Mouse (Mus musculus): Measurements from ENCODE around the gene Npas3.
"Not testable (repeated sequence)": the region's sequence is repeated elsewhere in the genome, so short reads cannot be mapped to it uniquely, and the experiment has no call there.

Gene Npas3

GRCm38 (mm10) chr12:53248101-53248727 lies at the start of gene Npas3:
Npas3 (plus strand) TSS chr12:53248677.
- DNase-seq (ENCODE audit: low spot score in 2 of 2): no peak

GRCm38 (mm10) chr12:53217141-53217540 lies 31.3 kb upstream of the Npas3 start:
- DNase-seq (ENCODE audit: low spot score in 2 of 2): no peak

- no peak for DNase-seq (ENCODE audit: low spot score in 2 of 2)
Measured at GRCm38 (mm10) chr12:53222742-53223141, 25.7 kb upstream of the Npas3 start.

- no peak for DNase-seq (ENCODE audit: low spot score in 2 of 2)
Measured at GRCm38 (mm10) chr12:53227356-53227755, 21.1 kb upstream of the Npas3 start.

GRCm38 (mm10) chr12:53229419-53229818 lies 19.1 kb upstream of the Npas3 start:
- DNase-seq (ENCODE audit: low spot score in 2 of 2): no peak

GRCm38 (mm10) chr12:53246181-53246580 lies 2.3 kb upstream of the Npas3 start:
- no peak for DNase-seq (ENCODE audit: low spot score in 2 of 2)

- DNase-seq (ENCODE audit: low spot score in 2 of 2): no peak
Measured at GRCm38 (mm10) chr12:53246581-53247490, 1.6 kb upstream of the Npas3 start.

GRCm38 (mm10) chr12:53247491-53248035 lies 914 bp upstream of the Npas3 start:
- DNase-seq (ENCODE audit: low spot score in 2 of 2): no peak

DNA sequence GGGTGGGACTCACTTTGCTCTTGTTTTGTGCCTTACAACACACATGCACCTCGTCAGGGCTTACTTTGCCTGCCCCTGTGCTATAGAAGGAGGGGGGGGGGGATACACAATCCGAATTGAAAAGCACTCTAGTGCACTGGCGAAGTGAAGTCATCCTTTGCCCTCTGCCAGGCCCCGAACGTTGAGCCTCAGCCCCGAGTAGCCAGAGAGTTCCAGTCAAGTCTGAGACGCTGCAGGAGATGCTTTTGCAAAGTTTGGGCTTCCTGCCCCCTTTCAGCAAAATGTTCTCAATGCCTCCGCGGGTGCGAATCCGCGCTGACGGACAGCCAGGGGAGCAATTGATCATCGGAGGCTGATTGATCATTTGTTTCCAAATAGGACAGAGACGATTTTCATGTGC lies 319 bp downstream of the Npas3 start:
- no peak for DNase-seq (ENCODE audit: low spot score in 2 of 2)

- DNase-seq (ENCODE audit: low spot score in 2 of 2): no peak
Measured at GRCm38 (mm10) chr12:53251701-53252181, 3.3 kb downstream of the Npas3 start.

- no peak for DNase-seq (ENCODE audit: low spot score in 2 of 2)
Measured at GRCm38 (mm10) chr12:53252213-53252571, 3.7 kb downstream of the Npas3 start.

GRCm38 (mm10) chr12:53252572-53253422 lies 4.3 kb downstream of the Npas3 start:
- DNase-seq (ENCODE audit: low spot score in 2 of 2): no peak

DNA sequence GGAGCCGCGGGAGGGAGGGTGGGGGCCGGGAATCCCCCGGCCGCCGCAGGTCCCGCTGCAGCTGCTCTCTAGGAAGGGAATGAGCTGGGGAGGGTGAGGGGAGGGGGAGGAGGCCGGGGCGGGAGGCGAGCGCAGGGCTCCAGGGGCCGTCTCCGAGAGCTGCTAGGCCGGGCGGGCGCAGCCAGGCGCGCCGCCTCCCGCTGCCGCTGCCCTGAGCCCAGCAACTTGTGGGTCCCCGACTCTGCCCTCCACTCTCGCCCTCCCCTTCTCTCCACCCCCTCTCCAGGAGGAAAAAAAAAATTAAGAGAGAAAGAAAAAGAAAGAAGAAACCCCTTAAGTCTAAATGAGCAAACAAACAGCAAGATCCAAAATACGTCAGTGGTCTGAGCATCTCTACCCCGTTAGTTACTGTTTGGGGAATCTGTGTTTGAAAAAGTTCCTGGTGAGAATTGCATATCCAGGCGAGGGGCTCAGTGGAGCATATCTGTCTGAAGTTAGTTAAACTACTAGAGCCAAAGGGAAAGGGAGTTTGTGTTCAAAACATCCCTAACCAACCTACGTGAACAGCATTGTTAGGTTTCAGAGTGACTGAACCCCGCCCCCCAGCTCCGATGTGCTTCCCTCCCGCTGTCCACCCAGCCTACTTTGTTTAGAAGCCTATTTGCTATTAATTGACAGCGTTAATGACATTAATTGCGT lies 5.1 kb downstream of the Npas3 start:
- no peak for DNase-seq (ENCODE audit: low spot score in 2 of 2)

- DNase-seq (ENCODE audit: low spot score in 2 of 2): no peak
Measured at GRCm38 (mm10) chr12:53254160-53254480, 5.6 kb downstream of the Npas3 start.

DNA sequence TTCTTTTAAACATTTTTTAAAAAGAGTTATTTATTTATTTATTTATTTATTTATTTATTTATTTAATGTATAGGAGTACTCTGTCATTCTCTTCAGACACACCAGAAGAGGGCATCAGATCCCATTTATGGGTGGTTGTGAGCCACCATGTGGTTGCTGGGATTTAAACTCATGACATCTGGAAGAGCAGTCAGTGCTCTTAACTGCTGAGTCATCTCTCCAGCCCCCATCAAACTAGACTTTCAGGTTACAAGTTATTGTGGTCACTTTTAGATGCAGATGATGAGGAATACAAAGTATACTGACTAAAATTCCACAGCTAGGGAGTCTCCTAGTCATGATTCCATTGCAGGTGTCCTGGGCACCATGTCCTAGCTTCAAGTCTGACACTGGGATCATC lies 26.0 kb downstream of the Npas3 start:
- DNase-seq (ENCODE audit: low spot score in 2 of 2): not testable (repeated sequence)

DNA sequence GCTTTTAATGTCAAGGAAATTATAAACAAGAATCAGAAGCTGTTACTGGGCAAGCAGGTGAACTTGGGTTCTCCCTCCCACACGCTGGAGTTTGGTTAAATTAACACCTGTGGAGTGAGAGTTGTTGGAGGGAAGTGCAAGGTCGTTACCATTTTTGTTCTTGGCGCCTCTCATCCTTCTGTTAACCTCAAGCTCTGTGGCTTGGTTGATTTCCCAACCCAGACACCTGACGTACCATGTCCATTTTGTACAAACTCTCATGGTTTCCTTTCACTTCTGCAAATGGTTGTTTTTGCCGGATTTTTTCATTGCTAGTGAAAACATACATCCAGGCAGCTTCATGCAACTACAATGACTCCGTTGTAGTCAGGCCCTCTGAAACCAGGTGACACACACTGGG lies 28.9 kb downstream of the Npas3 start:
- no peak for DNase-seq (ENCODE audit: low spot score in 2 of 2)

- no peak for DNase-seq (ENCODE audit: low spot score in 2 of 2)
Measured at GRCm38 (mm10) chr12:53290341-53290740, 41.9 kb downstream of the Npas3 start.

DNA sequence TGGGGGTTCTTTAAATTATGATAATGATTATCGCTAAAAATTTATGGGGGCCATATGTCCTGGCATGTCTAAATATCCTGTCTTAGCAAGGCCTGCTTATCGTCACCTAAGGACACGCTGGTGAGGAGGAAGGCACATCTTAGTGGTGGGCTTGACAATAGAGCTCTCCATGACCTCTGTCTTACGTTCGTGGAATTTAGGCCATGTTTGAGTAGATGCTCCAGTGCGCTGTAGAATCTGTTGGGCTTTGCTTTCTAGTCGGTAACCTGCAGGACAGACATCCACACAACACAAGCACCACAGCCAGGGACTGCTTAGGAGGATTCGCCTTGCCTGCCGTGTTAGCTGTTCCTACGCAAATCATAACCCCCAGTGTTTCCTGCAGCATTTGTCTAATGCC lies 42.4 kb downstream of the Npas3 start:
- DNase-seq (ENCODE audit: low spot score in 2 of 2): no peak

DNA sequence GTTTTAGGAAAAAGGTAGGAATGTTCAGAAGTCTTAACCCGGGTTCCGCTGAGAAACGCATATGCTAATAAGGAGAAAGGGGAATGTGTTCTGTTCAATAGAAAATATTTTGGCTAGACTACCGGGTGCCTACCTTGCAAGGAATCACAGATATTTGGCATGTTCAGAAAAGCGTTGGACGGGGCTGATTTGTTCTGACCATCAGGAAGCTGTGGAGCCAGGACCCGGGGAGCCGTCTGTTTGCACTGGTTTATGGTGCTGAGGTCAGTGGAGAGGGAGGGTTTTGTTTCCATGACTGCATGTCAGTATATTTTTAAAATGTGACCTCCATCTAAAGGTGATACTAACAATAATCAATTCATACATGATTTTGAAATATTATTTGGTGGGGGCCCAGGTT lies 43.5 kb downstream of the Npas3 start:
- no peak for DNase-seq (ENCODE audit: low spot score in 2 of 2)

DNA sequence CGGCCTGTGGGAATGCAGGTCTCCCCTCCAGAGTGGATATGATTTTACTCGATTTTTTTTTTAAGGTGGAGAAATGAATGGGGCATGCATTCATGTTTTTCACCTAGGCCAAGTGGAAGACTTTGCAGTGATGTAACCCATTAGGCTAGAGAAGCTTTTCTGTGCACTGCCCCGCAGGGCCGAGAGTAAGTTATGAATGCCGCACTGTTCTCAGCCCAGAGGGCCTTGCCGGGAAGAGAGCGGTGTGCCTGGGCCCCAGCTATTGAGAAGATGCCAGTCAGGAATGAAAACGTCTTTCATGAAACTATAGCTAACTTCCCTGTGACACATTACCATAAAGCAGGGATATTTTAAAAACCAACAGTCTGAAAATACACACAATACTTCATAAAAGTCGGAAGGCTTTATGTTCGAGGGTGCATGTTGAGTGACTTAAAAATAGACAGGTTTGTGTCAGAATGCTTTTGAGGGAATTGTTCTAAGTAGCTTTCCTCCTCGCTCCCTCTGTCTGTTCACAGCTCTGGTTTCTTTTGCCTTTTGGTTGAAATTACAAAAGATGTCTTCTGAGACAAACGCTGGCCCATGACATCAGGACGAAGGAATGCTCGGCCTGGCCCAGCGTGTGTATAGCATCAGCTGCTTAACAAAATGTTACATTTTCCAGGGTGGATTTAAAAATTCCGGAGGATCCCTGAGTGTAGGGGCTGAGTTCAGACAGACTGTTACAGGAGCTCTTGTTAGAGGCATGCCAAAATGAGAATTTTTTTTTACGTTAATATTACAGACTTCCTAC lies 44.2 kb downstream of the Npas3 start:
- no peak for DNase-seq (ENCODE audit: low spot score in 2 of 2)

- no peak for DNase-seq (ENCODE audit: low spot score in 2 of 2)
Measured at GRCm38 (mm10) chr12:53294011-53294410, 45.5 kb downstream of the Npas3 start.
